Mouse (Mus musculus) G1E (cell line): ENCODE results near the gene Dact3. TPM values are rescaled to one million over a fixed set of nuclear protein-coding genes. Genes with fewer than 3 reads are reported as not detected.

ENCODE experiments used
- ATAC-seq: 2 replicates; pipeline ENCODE4 v1.8.0; 2016; ENCODE audit warnings: mild to moderate bottlenecking; ENCODE audit not compliant: insufficient number of reproducible peaks, poor library complexity, low FRiP score, severe bottlenecking; ENCODE audit errors: extremely low read depth
- DNase-seq: peaks from one replicate; pipeline ENCODE4 v3.0.0; 2012; ENCODE audit warnings: low spot score
- H3K27me3 ChIP-seq: 2 replicates; pipeline ENCODE4 v1.6.1; 2012; ENCODE audit warnings: mild to moderate bottlenecking, low read length, inconsistent platforms; ENCODE audit not compliant: insufficient read depth
- H3K36me3 ChIP-seq: replicated peaks from 2 replicates; pipeline ENCODE3; 2012; ENCODE audit warnings: mild to moderate bottlenecking, inconsistent platforms
- H3K4me1 ChIP-seq: 2 replicates; pipeline ENCODE4 v1.6.1; 2012; ENCODE audit warnings: low read depth, low read length, inconsistent platforms, mixed read lengths; ENCODE audit not compliant: insufficient read depth
- H3K4me3 ChIP-seq: 2 replicates; pipeline ENCODE4 v1.5.1; 2012; ENCODE audit warnings: low read depth, mild to moderate bottlenecking, inconsistent platforms, low read length, moderate library complexity, mixed read lengths
- H3K9me3 ChIP-seq: replicated peaks from 2 replicates; pipeline ENCODE4 v1.6.1; 2012; ENCODE audit warnings: inconsistent platforms
- CTCF ChIP-seq: IDR thresholded peaks from 2 replicates; pipeline ENCODE4 v1.5.1; 2012; ENCODE audit warnings: low read depth, low read length, inconsistent platforms, mixed read lengths
- GATA1 ChIP-seq: IDR thresholded peaks from 2 replicates; pipeline ENCODE4 v1.6.1; 2012; ENCODE audit warnings: borderline replicate concordance, low read length, inconsistent platforms, mixed read lengths
- GATA2 ChIP-seq: IDR thresholded peaks from 2 replicates; pipeline ENCODE4 v1.6.1; 2012; ENCODE audit warnings: low read depth, low read length, inconsistent platforms, borderline replicate concordance
- POLR2AphosphoS5 ChIP-seq: IDR thresholded peaks from 2 replicates; pipeline ENCODE4 v1.6.1; 2012; ENCODE audit warnings: low read depth, low read length, inconsistent platforms; ENCODE audit not compliant: insufficient replicate concordance
- TAL1 ChIP-seq: conservative IDR thresholded peaks from 2 replicates; pipeline ENCODE4 v1.6.1; 2012; ENCODE audit warnings: low read depth, low read length, inconsistent platforms, mixed read lengths
- polyA plus RNA-seq: library from polyadenylated mRNA; stranded (reverse); fragments of >175 nt; gene quantifications from 2 replicates; pipeline ENCODE4 v1.2.3, GENCODE M21; 2012
- total RNA-seq, 2 experiments: library from RNA; stranded (forward) in 1 of 2; stranded (reverse) in 1 of 2; fragments of 200-1000 nt in 1 of 2; fragments of >200 nt in 1 of 2; fragmentation: Nextera tagmentation in 1 of 2; gene quantifications; 2 replicates each; pipeline ENCODE4 v1.2.3; 2014 to 2017

Gene Dact3
- total and polyA plus RNA-seq, 3 experiments: 0.05 to 0.30 (median 0.28) TPM

DNA sequence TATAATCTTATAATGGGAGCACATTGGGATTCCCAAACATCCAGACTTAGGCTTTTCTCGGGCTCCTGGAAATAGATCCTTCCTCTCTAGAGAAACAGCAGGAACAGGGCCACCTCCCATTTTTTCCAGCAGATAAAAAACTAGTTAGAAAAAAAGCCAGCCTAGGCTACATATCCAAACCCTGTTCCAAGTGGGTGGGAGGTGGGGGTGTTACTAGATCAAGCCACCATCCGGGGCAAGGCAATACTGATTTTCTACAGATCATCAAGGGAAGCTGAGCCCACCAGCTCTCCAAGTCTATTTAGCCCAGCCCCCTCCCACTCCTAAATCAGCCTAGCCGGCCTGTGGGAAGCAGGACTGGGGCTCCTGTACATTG is 30.4 kb upstream of the Dact3 start:
- DNase-seq (no peak), ATAC-seq (no peak)
- Histone ChIP-seq H3K4me1 (peaks cover 57% of the 10 kb centered on the region), H3K27me3 (no peaks in the 10 kb centered on the region), H3K9me3 (no peaks in the 10 kb centered on the region), H3K4me3 (peak overlapping the region; percentile 76), H3K36me3 (peaks cover 67% of the 10 kb centered on the region)
- no peak for TF ChIP-seq TAL1
- no peak for TF ChIP-seq GATA2
- no peak for TF ChIP-seq CTCF
- no peak for TF ChIP-seq GATA1
- no peak for TF ChIP-seq POLR2AphosphoS5

DNA sequence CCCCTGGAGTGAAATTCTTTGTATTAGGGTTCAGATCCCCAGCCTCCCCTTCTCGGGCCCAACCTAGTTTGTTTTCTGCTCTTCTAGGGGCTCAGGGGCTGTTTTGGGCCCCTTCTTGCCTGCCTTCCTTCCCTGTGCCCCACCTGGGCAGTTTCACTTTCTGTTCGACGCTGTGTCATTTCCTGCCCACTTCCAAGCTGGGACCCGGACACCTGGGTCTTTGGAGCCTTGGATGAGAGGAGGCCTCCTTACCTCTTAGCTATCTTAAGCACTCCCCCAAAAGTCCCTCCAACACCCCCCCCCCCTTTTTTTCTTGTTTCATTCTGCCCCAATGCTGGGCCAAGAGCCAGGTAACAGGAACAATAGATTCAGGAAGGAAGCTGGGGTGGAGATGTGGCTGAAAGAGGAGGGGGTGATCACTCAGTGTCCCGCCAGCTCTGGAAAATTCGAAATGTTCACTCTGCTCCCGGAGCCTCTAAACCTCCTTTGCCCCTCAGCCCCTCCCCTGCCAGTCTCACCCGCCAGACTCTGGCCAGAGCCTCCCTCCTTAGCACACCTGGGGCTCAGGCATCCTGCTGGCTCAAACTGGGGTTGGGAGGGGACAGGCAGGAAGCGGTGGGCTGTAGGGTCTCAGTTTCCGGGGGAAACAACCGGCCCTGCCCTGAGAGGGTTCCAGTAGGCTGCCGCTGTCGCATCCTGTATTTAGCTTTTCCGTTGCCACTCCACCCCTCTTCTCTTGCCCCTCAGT is 29.9 kb upstream of the Dact3 start:
- DNase-seq (no peak), ATAC-seq (no peak)
- Histone ChIP-seq H3K4me3 (peak overlapping the region; percentile 76), H3K36me3 (peaks cover 67% of the 10 kb centered on the region), H3K27me3 (no peaks in the 10 kb centered on the region), H3K9me3 (no peaks in the 10 kb centered on the region), H3K4me1 (peaks cover 57% of the 10 kb centered on the region)
- TF ChIP-seq GATA1 (no peak), CTCF (no peak), TAL1 (no peak)

DNA sequence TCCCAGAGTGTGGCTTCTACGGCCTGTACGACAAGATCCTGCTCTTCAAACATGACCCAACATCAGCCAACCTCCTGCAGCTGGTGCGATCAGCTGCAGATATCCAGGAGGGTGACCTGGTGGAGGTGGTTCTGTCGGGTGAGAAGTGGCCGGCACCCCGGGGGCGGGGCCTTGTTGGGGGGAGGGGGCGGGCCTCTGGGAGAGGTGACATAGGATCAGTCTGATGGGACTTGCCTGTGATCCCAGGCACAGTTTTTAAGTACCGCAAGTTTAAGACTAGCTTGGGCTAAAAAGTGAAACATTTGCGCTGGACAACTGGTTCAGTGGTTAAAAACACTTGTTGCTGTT is 29.3 kb upstream of the Dact3 start:
- no peaks in the 10 kb centered on the region for H3K9me3 ChIP-seq
- DNase-seq (no peak), ATAC-seq (no peak)
- peaks cover 56% of the 10 kb centered on the region for H3K4me1 ChIP-seq
- H3K4me3 ChIP-seq: peak overlapping the region; percentile 76; the same call in 1 of the 2 replicates
- no peak for TF ChIP-seq GATA1
- no peak for TF ChIP-seq CTCF
- TF ChIP-seq GATA2: no peak
- no peak for TF ChIP-seq TAL1
- no peak for TF ChIP-seq POLR2AphosphoS5
- peaks cover 67% of the 10 kb centered on the region for H3K36me3 ChIP-seq
- no peaks in the 10 kb centered on the region for H3K27me3 ChIP-seq

DNA sequence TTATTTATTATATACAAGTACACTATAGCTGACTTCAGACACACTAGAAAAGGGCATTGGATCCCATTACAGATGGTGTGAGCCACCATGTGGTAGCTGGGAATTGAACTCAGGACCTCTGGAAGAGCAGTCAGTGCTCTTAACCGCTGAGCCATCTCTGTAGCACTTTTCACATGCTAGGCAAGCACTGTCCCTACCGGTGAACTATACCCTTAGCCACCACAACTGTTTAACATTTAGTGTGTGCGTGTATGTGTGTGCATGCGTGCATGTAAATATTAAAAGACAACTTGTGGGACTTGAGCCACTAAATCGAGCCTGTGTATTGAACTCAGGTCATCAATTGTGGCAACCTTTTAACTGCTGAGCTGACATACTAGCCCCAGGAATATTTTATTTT is 28.3 kb upstream of the Dact3 start:
- ATAC-seq (no peak), DNase-seq (no peak)
- Histone ChIP-seq H3K4me3 (no peak overlapping the region), H3K36me3 (peaks cover 61% of the 10 kb centered on the region), H3K4me1 (peaks cover 47% of the 10 kb centered on the region), H3K27me3 (no peaks in the 10 kb centered on the region), H3K9me3 (no peaks in the 10 kb centered on the region)
- TF ChIP-seq CTCF: no peak
- no peak for TF ChIP-seq GATA1
- no peak for TF ChIP-seq GATA2
- TF ChIP-seq TAL1: no peak
- no peak for TF ChIP-seq POLR2AphosphoS5

DNA sequence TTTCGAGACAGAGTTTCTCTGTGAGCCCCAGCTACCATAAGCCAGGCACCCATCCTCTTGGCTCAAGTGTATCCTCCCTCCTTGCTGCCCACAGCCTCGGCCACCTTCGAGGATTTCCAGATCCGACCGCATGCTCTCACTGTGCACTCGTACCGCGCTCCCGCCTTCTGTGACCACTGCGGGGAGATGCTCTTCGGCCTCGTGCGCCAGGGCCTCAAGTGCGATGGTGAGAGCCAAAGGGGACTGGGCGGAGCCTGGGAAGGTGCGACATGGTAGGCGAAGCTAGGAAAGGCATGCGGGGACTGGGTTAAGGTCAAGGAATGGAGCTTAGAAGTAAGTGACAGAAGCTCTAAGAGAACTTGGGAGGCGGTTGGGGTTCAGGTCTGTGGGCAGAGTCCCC is 27.6 kb upstream of the Dact3 start:
- Histone ChIP-seq H3K36me3 (peaks cover 58% of the 10 kb centered on the region), H3K9me3 (no peaks in the 10 kb centered on the region), H3K27me3 (no peaks in the 10 kb centered on the region), H3K4me3 (no peak overlapping the region), H3K4me1 (peaks cover 39% of the 10 kb centered on the region)
- DNase-seq (no peak), ATAC-seq (no peak)
- TF ChIP-seq TAL1 (no peak), POLR2AphosphoS5 (no peak), GATA2 (no peak), CTCF (no peak), GATA1 (no peak)

DNA sequence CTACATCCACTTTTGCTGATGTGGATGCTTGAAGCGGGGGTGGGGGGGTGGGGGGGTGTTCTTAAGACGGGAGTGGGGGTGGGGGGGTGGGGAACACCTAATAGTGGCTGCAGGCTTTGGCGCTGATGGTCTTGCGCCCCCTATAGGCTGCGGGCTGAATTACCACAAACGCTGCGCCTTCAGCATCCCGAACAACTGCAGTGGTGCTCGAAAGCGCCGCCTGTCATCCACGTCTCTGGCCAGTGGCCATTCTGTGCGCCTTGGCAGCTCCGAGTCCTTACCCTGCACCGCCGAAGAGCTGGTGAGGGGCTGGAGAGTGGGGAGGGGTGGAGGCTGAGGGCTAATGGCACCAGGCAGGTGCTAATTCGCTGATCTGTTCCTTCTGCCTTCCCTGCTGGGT is 26.5 kb upstream of the Dact3 start:
- peaks cover 65% of the 10 kb centered on the region for H3K36me3 ChIP-seq
- H3K4me1 ChIP-seq: peaks cover 33% of the 10 kb centered on the region
- ATAC-seq (no peak), DNase-seq (no peak)
- H3K27me3 ChIP-seq: no peaks in the 10 kb centered on the region
- no peak overlapping the region for H3K4me3 ChIP-seq
- H3K9me3 ChIP-seq: no peaks in the 10 kb centered on the region
- no peak for TF ChIP-seq GATA2
- TF ChIP-seq TAL1: no peak
- peak; percentile 53; the same call in 1 of the 2 replicates for TF ChIP-seq CTCF
- TF ChIP-seq GATA1: no peak

DNA sequence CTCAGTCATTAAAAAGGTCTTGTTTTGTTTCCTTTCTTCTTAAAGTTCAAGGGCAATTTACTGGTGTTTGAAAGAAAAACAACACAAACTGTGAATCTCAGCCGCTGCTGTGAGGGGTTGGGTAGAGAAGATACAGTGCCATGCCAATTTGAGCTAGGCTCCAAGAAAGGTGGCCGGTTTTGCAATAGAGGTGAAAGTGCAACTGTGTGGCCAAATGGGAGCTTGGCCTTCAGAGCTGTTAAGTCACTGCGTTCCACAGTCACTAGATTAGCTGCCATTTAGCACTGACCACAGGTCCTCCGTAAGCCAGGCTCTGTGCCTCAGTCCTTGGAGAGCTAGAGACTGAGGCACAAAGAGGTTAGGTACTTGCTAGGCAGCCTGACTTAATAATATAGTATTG is 23.5 kb upstream of the Dact3 start:
- TF ChIP-seq TAL1 (no peak), POLR2AphosphoS5 (no peak), GATA2 (no peak), GATA1 (no peak), CTCF (no peak)

More for the DNA sequence above, 23.5 kb upstream of the Dact3 start:
- no peak for DNase-seq
- H3K9me3 ChIP-seq: no peaks in the 10 kb centered on the region
- ATAC-seq: no peak
- peaks cover 86% of the 10 kb centered on the region for H3K36me3 ChIP-seq
- H3K27me3 ChIP-seq: no peaks in the 10 kb centered on the region
- no peak overlapping the region for H3K4me3 ChIP-seq
- H3K4me1 ChIP-seq: peaks cover 14% of the 10 kb centered on the region
